Mouse (Mus musculus): ENCODE results near the gene Pdzd3. TPM values are rescaled to one million over a fixed set of nuclear protein-coding genes. Genes with fewer than 3 reads are reported as not detected.
"Not testable (repeated sequence)": the region's sequence is repeated elsewhere in the genome, so short reads cannot be mapped to it uniquely, and the experiment has no call there.

Pdzd3 gene
- under 1 TPM in 1 of 2 experiments, not detected in 1; 0.30 TPM for polyA plus RNA-seq (2017; shearing (Covaris generic))

- ATAC-seq, result no peak
These were observed at the start of gene Pdzd3 for GRCm38 (mm10) chr9:44251314-44251713. Pdzd3 (minus strand) TSS chr9:44251471.

DNA sequence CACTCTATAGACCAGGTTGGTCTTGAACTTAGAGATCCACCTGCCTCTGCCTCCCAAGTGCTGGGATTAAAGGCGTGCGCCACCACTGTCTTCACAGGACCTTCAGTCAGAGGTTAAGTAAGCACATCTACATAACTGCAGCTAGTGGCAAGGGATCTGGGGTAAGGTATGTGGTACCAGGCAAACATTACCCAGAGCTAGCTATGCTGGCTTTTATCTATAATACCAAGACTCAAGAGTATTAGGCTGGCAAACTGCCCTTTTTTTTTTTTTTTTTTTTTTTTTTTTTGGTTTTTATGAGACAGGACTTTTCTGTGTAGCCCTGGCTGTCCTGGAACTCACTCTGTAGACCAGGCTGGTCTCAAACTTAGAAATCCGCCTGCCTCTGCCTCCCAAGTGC lies 48.7 kb upstream of the Pdzd3 start:
- not testable (repeated sequence) for ATAC-seq

DNA sequence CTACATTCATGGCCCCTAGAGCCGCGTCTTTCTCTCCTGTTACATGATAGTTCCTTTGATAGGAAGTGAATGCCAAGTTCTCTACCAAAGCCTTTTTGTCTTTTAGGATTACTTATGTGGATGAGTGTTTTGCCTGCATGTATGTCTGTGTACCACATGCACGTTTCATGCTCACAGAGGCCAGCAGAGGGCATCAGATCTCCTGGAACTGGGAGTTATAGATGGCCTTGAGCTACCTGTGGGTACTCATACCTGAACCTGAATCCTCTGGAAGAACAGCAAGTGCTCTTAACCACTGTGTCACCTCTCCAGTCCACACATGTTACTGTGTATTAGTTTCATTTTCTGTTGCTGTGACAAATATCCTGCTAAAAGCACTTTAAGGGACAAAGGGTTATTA lies 41.2 kb upstream of the Pdzd3 start:
- no peak for ATAC-seq

DNA sequence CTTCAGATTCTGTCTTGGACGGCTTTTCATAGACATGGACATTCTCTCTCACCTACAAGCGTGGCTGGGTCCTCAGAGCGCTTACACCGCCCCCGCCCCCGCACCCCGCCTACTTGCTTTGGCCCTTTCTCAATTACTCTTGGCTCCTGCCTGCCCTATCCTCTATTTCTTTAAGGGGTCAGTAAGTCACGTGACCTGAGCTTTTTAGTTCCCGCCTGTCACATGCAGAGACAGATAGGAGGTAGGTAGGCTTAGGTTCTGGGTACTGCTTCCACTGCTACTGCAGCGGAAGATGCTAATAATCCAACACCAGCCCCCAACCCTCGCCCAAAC lies 37.7 kb upstream of the Pdzd3 start:
- no peak for ATAC-seq

DNA sequence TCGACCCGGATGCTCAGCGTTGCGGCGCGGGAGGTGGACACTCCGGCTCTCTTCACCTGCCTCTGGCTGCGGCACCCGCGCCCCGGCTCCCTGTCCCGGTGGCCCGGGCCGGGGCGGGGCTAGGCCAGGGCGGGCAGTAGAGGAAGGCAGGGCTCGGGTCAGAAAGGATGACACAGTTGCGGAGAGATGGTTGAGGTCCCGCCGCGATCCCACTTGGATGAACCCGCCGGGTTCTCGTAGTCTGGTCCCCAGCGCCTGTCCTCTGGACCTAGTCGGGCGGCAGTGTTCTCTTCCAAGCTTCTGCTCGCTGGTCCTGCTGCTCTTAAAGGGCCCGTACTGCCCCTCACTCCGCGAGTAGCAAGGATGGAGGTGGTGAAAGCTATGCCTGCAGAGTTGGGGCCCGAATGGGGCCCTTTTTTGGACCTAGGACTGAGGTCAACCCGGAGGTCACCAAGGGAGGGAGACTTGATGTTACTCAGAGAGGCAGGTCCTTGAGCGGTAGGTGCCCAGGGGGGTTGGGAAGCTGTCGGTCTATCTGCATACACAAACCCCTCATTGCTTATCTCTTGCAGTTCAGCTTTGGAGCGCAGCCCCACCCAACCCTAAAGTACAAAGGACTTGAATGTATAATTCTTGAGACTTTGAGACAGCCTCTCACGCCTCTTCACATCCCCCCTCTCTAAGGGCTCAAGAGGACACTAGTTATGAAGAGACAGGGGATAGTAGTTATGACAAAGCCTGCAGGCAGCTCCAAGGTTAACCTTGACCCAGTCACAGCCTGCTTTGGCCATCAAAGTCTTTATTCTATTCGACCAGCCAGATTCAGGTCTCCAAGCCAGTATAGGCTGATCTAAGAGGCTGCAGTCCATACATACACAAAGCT lies 37.0 kb upstream of the Pdzd3 start, which contains the start of gene Abcg4:
Gene Abcg4, minus strand, starts transcription at position 540 of the 883 bp plus-strand sequence.
- ATAC-seq, result peak; percentile 23

DNA sequence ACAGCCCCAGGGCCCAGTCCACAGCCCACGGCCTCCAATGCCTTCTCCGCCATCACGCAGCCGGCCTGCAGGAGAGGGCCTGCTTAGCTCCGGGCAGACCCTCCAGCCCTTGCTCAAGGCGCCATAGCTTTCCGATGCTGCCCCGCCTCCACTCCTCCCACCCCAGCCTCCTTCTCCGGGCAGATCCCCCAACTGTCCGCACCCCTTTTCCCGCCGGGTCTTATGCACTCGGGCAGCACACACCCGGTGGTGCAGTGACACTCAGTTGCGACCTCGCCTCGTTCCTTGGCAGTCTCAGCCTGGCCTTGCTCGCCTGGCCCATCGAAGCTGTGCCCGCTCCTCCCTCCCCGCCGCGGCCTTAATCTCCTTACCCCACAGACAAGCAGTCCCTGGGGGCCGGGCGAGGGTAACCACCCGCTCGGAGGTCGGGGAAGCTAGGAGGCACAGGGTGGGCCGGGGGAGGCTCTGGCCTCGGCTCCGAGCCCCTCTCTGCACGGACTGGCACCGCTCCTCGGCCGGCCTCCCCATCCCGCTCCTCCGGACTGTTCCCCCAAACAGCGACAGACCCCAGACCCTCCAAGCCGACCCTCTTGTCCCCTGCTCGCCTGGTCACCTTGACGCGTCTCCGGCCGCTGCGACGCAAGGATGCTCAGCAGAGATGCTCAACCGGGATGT lies 36.3 kb upstream of the Pdzd3 start:
- no peak for ATAC-seq

GRCm38 (mm10) chr9:44287003-44287400 lies 35.7 kb upstream of the Pdzd3 start:
- no peak for ATAC-seq

DNA sequence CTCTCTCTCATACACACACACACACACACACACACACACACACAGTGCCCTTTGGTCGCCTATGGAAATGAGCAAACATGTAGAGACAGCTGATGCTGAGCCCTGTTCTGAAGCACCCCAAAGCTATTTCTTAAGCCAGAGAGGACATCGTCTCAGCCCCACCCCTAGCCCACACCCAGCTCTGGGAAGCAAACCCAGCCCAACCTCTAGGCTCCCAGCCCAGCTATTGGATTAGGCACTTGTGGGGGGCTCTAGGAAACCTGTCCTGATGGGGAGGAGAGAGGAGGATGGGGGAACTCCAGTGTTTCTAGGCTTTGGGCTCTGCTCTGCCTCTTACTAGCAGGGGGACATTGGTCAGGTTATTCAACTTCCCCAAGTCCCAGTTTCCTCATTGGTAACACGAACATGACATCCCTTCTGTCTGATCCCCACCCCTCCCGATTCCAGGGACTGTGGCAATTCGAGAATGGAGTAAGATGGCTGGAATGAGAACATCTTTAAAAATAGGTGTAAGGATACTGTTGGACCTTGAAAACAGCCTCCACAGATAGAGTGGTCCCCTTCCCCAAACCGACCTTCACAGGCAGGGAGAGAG lies 35.1 kb upstream of the Pdzd3 start:
- no peak for ATAC-seq

GRCm38 (mm10) chr9:44283183-44283582 lies 31.9 kb upstream of the Pdzd3 start:
- no peak for ATAC-seq

DNA sequence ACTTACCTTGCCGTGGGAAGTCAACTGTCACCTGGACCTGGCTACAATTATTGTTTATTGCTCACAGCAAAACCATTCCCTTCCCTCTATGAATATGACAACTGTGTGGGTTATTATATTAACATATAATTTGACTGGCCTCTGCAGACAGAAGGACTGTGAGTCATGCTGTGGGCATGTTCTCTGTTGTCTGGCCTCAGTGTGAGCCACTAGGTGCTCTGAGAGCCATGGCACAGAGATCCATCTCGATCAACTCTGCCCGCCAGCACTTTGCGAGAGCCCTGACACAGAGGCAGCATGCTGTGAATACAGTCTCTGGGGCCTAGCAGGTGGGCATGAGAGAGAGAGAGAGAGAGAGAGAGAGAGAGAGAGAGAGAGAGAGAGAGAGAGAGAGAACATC lies 18.7 kb upstream of the Pdzd3 start:
- ATAC-seq, result no peak

DNA sequence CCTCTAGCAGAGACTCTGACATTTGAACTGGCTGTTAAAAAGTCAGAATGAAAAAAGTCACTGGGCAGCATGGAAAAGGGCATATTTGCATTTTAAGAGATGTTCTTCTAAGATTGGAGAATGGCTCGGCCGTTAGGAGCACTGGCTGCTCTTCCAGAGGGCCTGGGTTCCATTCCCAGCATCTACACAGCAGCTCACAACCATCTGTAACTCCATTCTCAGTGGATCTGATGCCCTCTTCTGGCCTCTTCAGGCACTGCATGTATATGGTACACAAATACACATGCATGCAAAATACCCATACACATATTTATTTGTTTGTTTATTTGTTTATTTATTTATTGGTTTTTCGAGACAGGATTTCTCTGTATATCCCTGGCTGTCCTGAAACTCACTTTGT lies 17.8 kb upstream of the Pdzd3 start:
- no peak for ATAC-seq

GRCm38 (mm10) chr9:44268432-44268831 lies 17.2 kb upstream of the Pdzd3 start, which contains the start of gene Nlrx1:
Nlrx1 (minus strand) TSS chr9:44268599.
- ATAC-seq, result peak; percentile 12

- ATAC-seq, result peak; percentile 90
These were observed 16.7 kb upstream of the Pdzd3 start for GRCm38 (mm10) chr9:44268027-44268360.

DNA sequence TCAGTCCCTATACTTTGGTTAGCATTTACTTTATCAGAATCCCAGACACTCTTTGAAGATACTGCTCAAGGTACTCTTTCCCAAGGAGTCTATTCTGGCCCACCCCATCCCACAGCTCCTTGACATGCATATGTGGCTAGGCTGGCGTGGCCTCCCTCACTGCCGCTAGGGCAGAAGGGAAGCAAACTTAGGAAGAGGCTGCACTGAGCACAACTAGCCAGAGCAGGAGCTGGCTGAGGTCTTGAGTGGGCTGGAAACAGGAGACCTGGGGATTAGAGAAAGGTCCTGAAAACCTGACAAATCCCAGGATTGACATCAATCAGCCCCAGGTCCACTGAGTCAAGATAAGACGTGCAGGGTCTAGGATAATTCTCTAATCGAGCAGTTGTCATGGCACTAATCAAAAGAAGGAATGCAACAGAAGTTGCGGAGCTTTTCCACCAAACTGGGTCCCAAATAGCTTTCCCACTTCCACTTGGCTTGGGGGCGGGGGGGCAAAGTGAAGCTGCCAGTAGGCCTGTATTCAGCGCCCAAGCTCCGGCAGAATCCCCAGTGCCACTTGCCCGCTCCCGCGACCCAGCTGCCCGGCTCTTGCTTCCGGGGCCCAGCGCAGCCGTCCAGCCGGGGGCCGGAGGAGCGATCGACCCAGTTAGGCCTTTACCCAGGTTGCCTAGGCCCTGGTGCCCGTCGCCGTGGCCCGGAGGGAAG lies 16.2 kb upstream of the Pdzd3 start:
- ATAC-seq, result no peak

DNA sequence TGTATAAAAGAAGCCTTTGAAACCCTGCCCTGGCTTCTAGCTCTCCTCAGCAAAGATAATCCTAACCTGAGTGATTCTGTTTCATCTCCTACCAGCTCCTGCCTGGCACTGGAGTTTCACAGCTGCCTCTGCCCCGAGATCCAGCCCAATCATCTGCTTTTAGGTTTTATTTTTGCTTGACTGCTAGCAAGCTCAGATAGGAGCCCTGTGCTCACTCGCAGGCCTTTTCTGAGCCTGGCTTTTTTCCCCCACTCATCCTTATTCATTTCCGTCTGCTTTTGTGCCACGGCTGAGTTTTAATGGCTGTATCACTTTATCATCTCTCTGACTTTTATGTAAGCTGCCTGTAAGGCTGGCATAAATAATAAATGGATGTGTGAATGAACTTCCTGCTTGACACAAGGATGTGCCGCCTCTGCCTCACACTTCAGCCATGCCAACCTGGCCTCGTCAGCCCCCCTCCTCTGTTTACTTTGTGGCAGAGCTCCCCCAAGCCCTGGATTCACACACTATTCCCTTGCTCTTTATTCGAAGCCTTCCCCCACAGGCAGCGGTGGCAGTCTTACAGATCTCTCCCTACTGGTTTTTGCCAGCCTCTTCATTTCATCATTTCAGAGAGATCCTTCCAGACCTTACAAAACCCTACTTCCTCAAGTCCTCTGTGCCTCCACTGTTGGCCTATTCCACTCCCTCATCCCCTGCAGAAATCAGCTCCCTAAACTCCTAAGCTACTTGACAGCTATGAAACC lies 15.4 kb upstream of the Pdzd3 start:
- ATAC-seq, result no peak

DNA sequence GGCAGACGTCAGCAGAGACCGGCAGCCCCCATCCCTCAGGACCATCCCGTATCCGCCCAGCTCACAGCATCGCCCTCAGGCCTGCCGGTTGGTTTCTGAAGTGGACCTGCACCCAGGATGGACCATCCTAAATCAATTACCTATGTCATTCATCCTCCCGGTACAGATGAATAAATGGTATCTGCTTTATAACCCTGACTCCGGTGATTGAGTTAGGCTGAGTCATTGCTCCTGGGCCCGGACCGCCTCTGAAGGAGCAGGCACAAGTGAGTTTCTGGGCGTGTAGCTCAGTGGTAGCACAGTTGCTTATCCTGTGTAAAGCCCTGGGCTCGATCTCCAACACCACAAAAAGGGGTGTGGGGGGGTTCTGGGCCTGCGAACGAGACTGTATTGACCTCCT lies 10.1 kb upstream of the Pdzd3 start:
- no peak for ATAC-seq

GRCm38 (mm10) chr9:44259014-44259413 lies 7.7 kb upstream of the Pdzd3 start:
- no peak for ATAC-seq

DNA sequence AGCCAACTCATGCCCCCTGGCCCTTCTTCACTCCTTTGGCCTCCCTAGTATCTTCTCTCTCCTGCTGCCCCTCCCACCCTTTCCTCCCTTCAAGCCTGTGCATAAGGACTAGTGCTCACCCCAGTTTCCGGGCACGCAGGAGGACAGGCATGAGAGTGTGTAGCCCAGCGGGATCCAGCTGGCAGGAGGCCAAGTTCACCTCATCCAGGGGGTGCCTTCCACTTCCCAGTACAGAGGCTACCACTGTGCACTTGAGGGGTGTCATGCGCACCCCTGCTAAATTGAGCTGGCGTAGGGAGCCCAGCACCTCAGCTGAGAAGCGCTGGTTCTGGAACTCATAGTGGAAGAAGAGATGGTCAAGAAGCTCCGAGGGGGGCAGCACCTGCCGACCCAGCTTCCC lies 4.9 kb upstream of the Pdzd3 start:
- no peak for ATAC-seq

DNA sequence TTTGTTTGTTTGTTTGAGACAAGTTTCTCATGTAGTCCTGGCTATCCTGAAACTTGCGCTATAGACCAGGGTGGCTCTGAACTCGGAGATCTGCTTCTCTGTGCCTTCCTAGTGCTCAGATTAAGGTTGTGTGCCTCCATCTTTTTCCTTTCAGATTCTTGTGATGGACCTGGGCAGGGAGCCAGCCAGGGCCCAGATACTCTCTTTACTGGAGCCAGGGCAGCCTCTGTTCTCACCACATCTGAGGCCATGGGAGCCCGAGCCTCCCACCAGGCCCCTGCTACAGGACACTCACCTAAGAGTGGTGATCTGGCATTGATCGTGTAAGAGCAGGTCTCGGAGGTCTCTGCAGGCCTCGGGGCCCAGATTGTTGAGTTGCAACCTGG lies 3.9 kb upstream of the Pdzd3 start:
- no peak for ATAC-seq

GRCm38 (mm10) chr9:44254508-44255135 lies 3.4 kb upstream of the Pdzd3 start:
- ATAC-seq, result no peak

DNA sequence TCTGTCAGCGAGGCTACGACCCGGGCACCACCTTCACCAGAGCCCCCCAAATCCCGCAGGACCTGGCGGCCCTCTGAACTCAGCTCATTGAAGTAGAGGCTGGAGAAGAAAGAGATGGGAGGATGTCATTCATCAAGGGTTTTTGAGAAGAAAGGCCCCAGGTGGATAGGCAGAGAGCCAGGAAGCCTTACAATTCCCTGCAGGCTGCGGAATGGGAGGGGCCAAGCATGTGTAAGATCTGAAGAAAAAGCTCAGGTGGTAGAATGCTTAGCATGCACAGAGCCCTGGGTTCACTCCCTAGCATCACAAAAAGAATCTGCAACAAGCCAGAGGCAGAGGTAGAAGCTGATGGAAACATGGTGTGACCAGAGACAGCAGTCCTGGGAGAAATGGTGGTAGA lies 2.2 kb upstream of the Pdzd3 start:
- no peak for ATAC-seq

DNA sequence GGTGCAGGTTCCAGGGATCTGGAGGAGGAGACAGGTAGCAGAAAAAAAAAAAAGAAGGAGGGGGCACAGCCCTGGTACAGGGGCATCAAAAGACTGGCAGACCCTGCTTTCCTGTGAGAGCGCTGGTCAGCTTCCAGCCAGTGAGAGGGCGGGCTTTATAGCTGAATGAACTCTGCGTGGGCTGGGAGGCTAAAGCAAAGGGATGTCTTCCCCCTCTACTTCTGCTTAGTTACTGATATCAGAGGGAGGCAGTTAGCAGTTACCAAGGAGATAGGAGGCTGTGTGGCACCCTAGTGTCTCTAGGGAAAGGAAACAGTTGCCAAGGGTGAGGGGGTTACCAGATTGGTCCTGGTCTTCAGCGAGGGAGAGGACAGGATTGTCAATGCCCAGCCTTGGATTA lies 826 bp downstream of the Pdzd3 start:
- ATAC-seq, result no peak

Measured in activated CD4-positive, CD25-positive, alpha-beta regulatory T cell, adult 4 months (primary cell).